ENCODE assay signal across 13 mouse cellular contexts in the genomic region with DNA sequence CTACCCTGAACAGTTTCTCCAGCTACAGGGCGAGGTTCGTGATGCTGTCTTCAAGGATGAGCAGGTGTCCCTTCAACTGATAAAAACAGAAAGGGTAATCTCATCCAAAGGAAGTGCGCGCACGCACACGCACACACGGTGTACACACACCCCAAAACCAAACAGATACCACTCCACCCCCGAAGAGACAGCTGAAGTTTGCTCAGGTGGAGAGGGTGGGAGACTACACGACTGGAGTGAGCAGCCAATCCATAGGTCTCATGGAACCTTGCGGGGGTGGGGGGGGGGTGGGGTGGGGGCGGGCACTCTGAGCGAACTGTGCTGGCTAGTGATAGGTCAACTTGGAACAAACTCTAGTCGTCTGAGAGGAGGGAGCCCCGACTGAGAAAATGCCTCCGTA.
"Had no signal": no experiment of that assay in that cellular context is flagged by ENCODE, and none has a peak within 500 bp of the region (broad histone marks: within the 10 kb centered on the region; RNA-seq: fewer than 3 reads in every experiment).

No protein-coding gene starts in this region.

- ATAC-seq: midbrain, embryonic 16.5 days had no signal

- H3K36me3 ChIP-seq: limb, embryonic 15.5 days; midbrain, embryonic 12.5 days; neural tube, embryonic 13.5 days had no signal

- DNase-seq: kidney, postnatal 10 days; kidney, postnatal 4 days; lung, adult 18-20 months; retina, postnatal 1 day; right cerebral cortex, postnatal 4 days; thymus, adult 18-20 months; thymus, postnatal 14 days had no signal

- H3K27ac ChIP-seq: layer of hippocampus, adult 2 months; limb, embryonic 15.5 days; liver, embryonic 14.5 days; midbrain, embryonic 12.5 days; neural tube, embryonic 13.5 days had no signal

- H3K4me2 ChIP-seq: limb, embryonic 15.5 days; midbrain, embryonic 12.5 days; neural tube, embryonic 13.5 days had no signal

- H3K4me1 ChIP-seq: limb, embryonic 15.5 days; midbrain, embryonic 12.5 days; neural tube, embryonic 13.5 days had no signal

- H3K9ac ChIP-seq: limb, embryonic 15.5 days; liver, embryonic 14.5 days; midbrain, embryonic 12.5 days; neural tube, embryonic 13.5 days had no signal

- H3K9me3 ChIP-seq: limb, embryonic 15.5 days; midbrain, embryonic 12.5 days; neural tube, embryonic 13.5 days had no signal

- H3K27me3 ChIP-seq: limb, embryonic 15.5 days; neural tube, embryonic 13.5 days had no signal

- H3K4me3 ChIP-seq: layer of hippocampus, adult 2 months; limb, embryonic 15.5 days; midbrain, embryonic 12.5 days; neural tube, embryonic 13.5 days had no signal
